Mouse (Mus musculus) yolk sac, embryonic 10.5 days (tissue): ENCODE data around the gene Prkar1b.

Experiments
- DNase-seq: peaks from one replicate; pipeline ENCODE4 v3.0.0-alpha.2; 2017; ENCODE audit warnings: low spot score

Prkar1b gene

DNA sequence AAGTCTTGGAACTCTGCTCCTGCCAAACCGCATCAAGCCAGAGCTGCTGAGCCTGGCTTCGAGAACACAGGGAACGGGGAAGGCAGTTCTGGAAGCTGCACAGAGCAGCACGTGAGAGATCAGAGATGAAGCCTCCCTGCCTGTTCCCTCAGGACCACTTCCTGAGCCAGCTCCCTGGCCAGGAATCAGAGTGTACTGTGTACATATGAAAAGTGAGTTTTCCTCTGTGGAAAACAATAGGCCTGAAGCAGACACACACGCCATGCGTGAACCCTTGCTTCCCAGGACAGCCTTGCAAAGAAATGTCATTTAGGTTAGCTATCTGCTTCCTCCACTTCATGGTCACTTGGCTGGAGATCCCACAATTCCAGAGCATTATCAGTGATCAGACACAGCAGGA is 48.0 kb downstream of the Prkar1b start:
- DNase-seq = no peak

DNA sequence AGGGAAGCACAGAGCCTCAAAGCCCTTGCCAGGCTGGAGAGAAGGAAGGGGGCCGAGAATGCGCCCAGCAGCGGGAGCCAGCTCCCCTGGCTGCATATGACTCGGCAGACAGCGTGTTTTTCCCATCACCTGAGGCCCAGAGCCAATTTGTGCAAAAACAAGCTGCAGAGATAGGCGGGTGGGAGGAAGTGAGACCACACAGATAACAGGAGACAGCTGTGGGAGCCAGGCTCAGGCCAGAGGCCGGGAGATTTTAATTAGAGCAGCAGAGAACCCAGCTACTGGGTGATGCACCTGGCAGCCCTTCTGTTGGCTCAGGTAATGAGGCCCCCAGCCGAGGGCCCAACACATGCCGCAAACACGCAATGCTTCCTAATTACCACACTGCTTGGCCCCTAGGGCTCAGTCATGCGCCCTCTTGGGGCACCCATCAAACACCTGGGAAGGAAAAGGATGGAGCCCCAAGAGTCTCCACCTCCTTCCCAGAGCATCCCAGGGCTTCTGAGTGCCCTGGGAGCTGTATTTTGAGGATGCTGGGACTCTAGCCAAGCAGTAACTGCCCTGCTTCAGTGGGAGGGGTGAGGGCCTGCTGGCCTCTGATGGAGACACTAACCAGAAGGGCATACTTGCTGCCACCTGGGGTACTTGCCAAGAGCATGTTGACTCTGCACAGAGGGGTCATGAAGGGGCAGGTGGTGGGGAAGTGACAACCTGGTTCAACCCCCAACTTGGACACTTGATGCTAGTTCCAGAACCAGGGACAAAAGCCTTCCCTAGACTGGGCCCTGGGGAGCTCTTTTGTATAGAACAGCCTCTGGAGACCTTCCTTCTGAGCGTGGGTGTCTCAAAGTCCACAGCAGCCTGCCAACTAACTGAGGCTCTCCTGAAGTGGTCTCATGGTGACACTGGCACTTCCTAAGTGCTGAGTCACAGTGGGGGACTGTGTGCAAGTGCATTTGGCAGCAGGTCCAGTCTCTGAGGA is 50.5 kb downstream of the Prkar1b start:
- no peak for DNase-seq

- peak; percentile 54 for DNase-seq
Observed at GRCm38 (mm10) chr5:139095297-139096110, 54.3 kb downstream of the Prkar1b start.

GRCm38 (mm10) chr5:139093534-139093933 is 56.3 kb downstream of the Prkar1b start:
- no peak for DNase-seq

- DNase-seq = no peak
Observed at GRCm38 (mm10) chr5:139091713-139092112, 58.1 kb downstream of the Prkar1b start.

DNA sequence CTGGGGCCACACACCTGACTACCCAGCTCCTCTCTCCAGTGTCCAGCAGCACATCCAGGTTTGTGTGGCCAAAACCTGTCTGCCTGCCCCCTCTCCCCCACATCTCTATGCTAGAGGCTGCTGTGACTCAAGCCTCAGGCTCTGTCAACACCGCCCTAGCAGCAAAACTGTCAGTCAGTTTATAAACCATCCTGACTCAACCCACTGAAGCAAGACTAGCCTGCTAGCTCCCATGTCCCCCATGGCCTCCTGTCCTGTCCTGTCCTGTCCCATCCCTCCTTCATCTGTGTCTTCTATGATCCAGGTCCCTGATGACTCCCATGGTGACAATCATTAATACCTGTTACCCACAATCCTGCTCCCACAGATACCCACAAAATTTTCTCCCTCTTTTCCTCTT is 59.6 kb downstream of the Prkar1b start:
- DNase-seq = no peak

DNA sequence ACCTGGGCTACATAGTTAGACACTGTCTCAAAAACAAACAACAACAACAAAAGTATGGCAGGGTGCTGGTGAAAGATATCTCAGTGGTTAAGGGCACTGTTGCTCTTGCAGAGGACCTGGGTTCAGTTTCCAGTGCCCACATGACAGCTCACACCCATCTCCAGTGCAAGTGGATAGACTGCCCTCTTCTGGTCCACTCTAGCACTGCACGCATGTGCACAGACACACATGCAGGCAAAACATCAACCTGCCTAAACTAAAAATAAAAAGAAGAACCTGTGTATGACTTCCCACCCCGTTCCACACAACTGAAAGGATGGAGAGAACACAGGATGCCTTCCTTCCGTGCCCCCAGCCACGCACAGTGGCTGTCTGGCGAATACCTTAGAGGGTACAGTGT is 61.6 kb downstream of the Prkar1b start:
- no peak for DNase-seq

DNA sequence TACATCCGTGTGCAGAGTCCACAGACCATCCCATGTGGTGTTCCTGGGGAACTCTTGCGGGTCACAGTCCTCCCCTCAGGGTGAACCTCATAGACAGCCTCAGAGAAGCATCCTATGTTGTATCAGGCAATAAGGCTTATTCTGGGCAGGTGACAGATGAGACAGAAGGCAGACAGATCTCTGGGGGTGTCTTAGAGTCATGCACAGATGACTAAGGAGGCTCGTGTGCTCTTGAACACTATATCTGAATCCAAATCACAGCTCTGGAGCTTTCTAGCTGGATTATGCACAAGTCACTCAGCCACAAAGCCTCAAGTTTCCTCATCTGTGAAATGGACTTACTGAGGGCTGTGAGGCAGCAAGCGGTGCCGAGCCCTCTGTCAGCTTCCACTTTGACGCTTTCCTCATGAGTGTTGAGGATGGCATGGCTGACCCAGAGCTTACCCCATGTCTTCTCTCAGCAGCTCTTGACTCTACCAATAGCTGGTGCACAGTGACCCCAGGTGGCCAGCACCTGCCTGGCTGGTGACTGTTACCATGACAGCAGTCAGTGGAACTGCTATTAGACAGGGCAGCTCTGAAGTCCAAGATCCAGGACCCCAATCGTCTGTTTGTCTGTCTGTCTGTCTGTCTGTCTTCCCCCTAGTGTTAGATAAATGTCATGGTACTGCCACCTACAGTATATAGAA is 64.8 kb downstream of the Prkar1b start:
- no peak for DNase-seq

DNA sequence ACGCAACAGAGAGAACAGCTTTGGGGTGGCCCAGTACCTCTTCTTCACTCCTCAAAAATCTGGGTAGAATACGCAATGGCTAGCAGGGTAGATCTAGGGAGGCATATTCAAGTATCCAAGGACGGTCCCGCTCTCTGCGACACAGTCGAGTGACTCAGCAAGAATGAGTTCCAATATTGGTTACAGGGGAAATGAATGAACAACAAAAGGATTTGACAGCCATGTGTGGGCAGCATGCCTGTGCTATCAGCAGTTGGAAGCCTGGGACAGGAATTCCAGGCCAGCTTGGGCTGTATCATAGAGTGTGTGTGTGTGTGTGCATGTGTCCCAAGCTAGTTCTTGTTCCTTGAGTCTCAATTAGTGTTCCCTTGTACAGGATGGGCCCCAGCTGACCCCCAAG is 65.5 kb downstream of the Prkar1b start:
- no peak for DNase-seq

DNA sequence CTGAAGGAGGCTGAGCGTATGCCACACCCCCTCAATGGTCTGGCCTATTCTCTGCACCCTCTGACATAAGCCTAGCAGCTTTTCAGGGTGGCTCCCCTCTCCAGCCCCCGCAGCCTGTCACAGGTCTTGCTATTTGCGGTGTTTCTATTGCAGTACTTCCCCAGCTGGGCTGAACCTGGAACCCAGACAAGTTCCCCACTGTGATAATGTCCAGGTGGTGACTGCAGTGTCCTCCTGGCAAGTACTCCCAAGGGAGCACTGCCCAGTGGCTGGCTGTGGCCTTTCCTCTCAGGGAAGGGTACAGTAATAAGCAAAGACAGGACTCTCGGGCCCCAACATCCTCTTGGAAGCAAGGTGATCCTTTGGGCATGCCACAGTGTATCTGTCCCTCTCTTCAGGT is 66.0 kb downstream of the Prkar1b start:
- DNase-seq = no peak

GRCm38 (mm10) chr5:139081370-139081769 is 68.4 kb downstream of the Prkar1b start:
- no peak for DNase-seq

GRCm38 (mm10) chr5:139078156-139078462 is 71.7 kb downstream of the Prkar1b start:
- no peak for DNase-seq

- DNase-seq = no peak
Observed at GRCm38 (mm10) chr5:139077311-139078155, 72.3 kb downstream of the Prkar1b start.

- no peak for DNase-seq
Observed at GRCm38 (mm10) chr5:139076450-139076849, 73.4 kb downstream of the Prkar1b start.

DNA sequence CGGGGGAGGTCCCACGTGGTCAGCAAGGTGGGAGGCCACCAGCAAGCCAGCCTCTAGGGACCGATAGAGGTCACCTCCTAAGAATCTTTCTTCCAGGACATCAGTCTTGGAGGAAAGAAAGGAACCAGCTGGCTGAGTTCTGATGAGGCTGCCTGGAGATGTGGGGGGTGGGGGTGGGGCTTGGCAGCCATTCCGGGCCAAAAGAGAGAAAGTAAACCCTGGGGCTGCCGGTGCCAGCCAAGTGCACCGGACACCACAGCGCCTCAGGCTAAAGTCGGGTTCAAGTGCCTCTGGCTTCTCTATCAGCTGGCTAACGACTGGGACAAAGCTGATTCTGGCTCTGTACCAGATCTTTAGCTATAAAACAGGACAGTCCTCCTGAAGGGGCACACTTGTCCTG is 74.0 kb downstream of the Prkar1b start:
- DNase-seq = no peak

- DNase-seq = no peak
Observed at GRCm38 (mm10) chr5:139075125-139075524, 74.7 kb downstream of the Prkar1b start.

DNA sequence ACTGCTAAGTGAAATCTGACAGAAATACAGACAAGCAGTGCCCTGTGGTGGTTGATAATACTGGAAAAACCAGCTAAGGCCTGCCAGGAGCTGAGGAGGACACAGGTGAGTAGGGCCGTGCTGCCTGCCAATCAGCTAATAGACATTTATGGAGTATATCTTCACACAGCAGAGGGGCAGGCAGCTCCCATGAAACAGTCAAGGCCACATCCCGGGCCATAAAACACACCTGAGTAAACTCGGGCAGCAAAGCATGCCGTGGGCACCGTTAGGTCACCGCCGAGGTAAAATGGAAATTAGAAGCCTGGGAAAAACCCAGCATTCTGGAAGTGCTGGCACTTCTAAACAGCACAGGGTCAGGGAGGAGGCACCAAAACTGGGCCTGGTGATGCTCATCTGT is 75.8 kb downstream of the Prkar1b start:
- DNase-seq = no peak

GRCm38 (mm10) chr5:139072866-139073265 is 76.9 kb downstream of the Prkar1b start:
- DNase-seq = no peak

DNA sequence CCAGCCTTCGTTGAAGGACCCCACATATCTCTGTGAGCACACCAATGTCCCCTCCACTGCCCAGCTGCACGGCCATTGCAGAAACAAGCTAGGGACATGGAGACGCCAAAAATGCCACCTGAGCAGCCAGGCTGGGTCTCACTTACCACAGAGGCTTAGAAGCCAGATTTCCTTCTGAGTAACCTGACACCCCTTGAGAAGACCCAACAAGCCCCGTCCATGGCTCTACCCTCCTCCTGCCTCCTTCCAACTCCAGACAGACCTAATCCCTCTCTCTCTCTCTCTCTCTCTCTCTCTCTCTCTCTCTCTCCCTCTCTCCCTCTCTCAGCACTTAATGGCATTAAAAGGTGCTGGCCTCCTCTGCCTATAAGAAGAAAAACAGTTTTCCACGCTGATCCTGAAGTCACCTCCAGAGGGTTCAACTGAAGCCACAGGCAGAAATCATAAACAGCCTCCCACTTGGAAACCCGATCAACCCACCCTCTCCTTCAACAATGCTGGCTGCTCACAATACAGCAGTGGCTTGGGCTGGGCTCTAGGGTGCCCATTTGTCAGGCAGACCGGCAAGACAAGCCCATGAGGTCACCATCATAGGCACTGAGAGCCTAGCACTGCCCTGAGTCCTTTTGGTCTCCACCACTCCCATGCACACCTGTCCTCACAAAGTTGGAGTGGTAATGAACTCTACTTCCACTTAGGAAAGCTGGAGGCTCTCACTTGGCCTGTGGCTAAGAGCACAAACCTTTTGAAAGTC is 82.8 kb downstream of the Prkar1b start:
- no peak for DNase-seq

DNA sequence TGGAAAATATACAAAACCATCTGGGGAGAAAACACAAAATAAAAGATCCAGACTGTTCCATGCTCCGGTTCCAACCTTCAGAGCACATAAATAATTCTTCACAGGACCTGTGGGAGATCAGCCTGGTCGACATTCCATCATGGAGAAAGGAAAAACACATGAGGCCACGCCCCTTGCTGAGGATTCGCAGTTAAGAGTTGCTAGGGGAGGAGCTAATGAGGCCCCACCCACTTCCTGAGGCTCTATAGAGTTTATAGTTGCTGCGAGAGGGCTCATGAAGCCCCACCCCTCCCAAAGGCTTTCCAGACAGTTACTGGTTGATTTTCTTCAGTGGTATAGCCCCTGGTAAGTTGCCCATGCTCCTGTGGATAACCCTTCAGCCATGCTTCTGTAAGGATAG is 85.2 kb downstream of the Prkar1b start:
- no peak for DNase-seq

GRCm38 (mm10) chr5:139061680-139062079 is 88.1 kb downstream of the Prkar1b start:
- DNase-seq = no peak
